Mouse (Mus musculus) testis, adult 2 months (tissue): ENCODE data around the gene Hormad1. TPM values are rescaled to one million over a fixed set of nuclear protein-coding genes. Genes with fewer than 3 reads are reported as not detected.
A peak's percentile ranks its signal among the peaks of the same experiment; 100 is the strongest.

Experiments used
- H3K27ac ChIP-seq: fragments of 200-500 bp; 2 replicates; pipeline ENCODE4 v1.5.1; 2012; ENCODE audit warnings: low read depth, low read length; ENCODE audit not compliant: control insufficient read depth, insufficient read depth
- H3K27me3 ChIP-seq: fragments of 200-500 bp; 2 replicates; pipeline ENCODE4 v1.6.1; 2012; ENCODE audit warnings: mild to moderate bottlenecking, low read length, moderate library complexity; ENCODE audit not compliant: control insufficient read depth, insufficient read depth
- H3K36me3 ChIP-seq: fragments of 200-500 bp; 2 replicates; pipeline ENCODE4 v1.6.1; 2012; ENCODE audit warnings: mild to moderate bottlenecking, low read length; ENCODE audit not compliant: control insufficient read depth, insufficient read depth
- H3K4me1 ChIP-seq: fragments of 200-500 bp; 2 replicates; pipeline ENCODE4 v1.6.1; 2012; ENCODE audit warnings: low read length; ENCODE audit not compliant: control insufficient read depth, insufficient read depth
- H3K4me3 ChIP-seq: fragments of 200-500 bp; 2 replicates; pipeline ENCODE4 v1.5.1; 2012; ENCODE audit warnings: low read depth, mild to moderate bottlenecking, low read length, moderate library complexity, mixed read lengths; ENCODE audit not compliant: control insufficient read depth
- CTCF ChIP-seq: fragments of 200-500 bp; IDR thresholded peaks from 2 replicates; pipeline ENCODE4 v1.5.1; 2012; ENCODE audit warnings: low read depth, mild to moderate bottlenecking, inconsistent platforms, low read length, moderate library complexity; ENCODE audit not compliant: control insufficient read depth, insufficient read depth, insufficient replicate concordance
- POLR2A ChIP-seq: fragments of 200-500 bp; IDR thresholded peaks from 2 replicates; pipeline ENCODE4 v1.6.1; 2012; ENCODE audit warnings: low read depth, mild to moderate bottlenecking, inconsistent platforms, low read length, moderate library complexity; ENCODE audit not compliant: control insufficient read depth
- polyA plus RNA-seq: library from polyadenylated mRNA; depleted of rRNA; stranded (reverse); fragments of >200 nt; gene quantifications from 2 replicates; pipeline ENCODE4 v1.2.3, GENCODE M21; 2012

Hormad1 gene
- polyA plus RNA-seq, 1 experiment = 29.7 TPM

GRCm38 (mm10) chr3:95624628-95625503 lies 65.4 kb downstream of the Hormad1 start, which contains the start of gene Ensa:
Ensa (plus strand) TSS chr3:95624993.
- peak; percentile 83 for TF ChIP-seq POLR2A
- no peak for TF ChIP-seq CTCF
- no peaks in the 10 kb centered on the region for H3K27me3 ChIP-seq
- peaks cover 1% of the 10 kb centered on the region for H3K36me3 ChIP-seq
- peak within 1 kb of the TSS; percentile 99 for H3K27ac ChIP-seq
- peak within 1 kb of the TSS; percentile 99 for H3K4me3 ChIP-seq
- H3K4me1 ChIP-seq = peaks cover 7% of the 10 kb centered on the region

- no peak overlapping the region for H3K27ac ChIP-seq
- TF ChIP-seq POLR2A (no peak), CTCF (no peak)
- H3K4me3 ChIP-seq = no peak overlapping the region
- H3K27me3 ChIP-seq = no peaks in the 10 kb centered on the region
- peaks cover 5% of the 10 kb centered on the region for H3K4me1 ChIP-seq
- peaks cover 5% of the 10 kb centered on the region for H3K36me3 ChIP-seq
These were observed 68.3 kb downstream of the Hormad1 start for GRCm38 (mm10) chr3:95627763-95628162.

- TF ChIP-seq CTCF (0 out of 2 replicates have a peak, but pooled peaks have one; percentile 1), POLR2A (0 out of 2 replicates have a peak, but pooled peaks have one; percentile 18)
- Histone ChIP-seq H3K27me3 (no peaks in the 10 kb centered on the region), H3K36me3 (peaks cover 6% of the 10 kb centered on the region), H3K27ac (no peak overlapping the region), H3K4me1 (no peaks in the 10 kb centered on the region), H3K4me3 (no peak overlapping the region)
These were observed 70.3 kb downstream of the Hormad1 start for GRCm38 (mm10) chr3:95629755-95630154.

- TF ChIP-seq CTCF (no peak), POLR2A (no peak)
- Histone ChIP-seq H3K4me1 (no peaks in the 10 kb centered on the region), H3K27me3 (no peaks in the 10 kb centered on the region), H3K4me3 (no peak overlapping the region), H3K27ac (no peak overlapping the region), H3K36me3 (peaks cover 6% of the 10 kb centered on the region)
These were observed 71.4 kb downstream of the Hormad1 start for GRCm38 (mm10) chr3:95630856-95631255.

GRCm38 (mm10) chr3:95631304-95631703 lies 71.8 kb downstream of the Hormad1 start:
- H3K4me3 ChIP-seq = no peak overlapping the region
- H3K27ac ChIP-seq = no peak overlapping the region
- no peaks in the 10 kb centered on the region for H3K27me3 ChIP-seq
- TF ChIP-seq CTCF (no peak), POLR2A (no peak)
- H3K36me3 ChIP-seq = peaks cover 6% of the 10 kb centered on the region
- H3K4me1 ChIP-seq = no peaks in the 10 kb centered on the region; the same call in 1 of the 2 replicates

GRCm38 (mm10) chr3:95632648-95633588 lies 73.4 kb downstream of the Hormad1 start:
- Histone ChIP-seq H3K27me3 (no peaks in the 10 kb centered on the region), H3K4me1 (no peaks in the 10 kb centered on the region; the same call in 1 of the 2 replicates), H3K27ac (peak overlapping the region; percentile 41; the same call in 1 of the 2 replicates), H3K36me3 (peaks cover 6% of the 10 kb centered on the region), H3K4me3 (no peak overlapping the region)
- TF ChIP-seq POLR2A = no peak
- TF ChIP-seq CTCF = no peak

- no peak for TF ChIP-seq POLR2A
- no peaks in the 10 kb centered on the region; the same call in 1 of the 2 replicates for H3K4me1 ChIP-seq
- H3K36me3 ChIP-seq = peaks cover 4% of the 10 kb centered on the region
- no peak overlapping the region for H3K4me3 ChIP-seq
- no peak overlapping the region for H3K27ac ChIP-seq
- H3K27me3 ChIP-seq = no peaks in the 10 kb centered on the region
These were observed 76.2 kb downstream of the Hormad1 start for GRCm38 (mm10) chr3:95635636-95636035.
